Mouse (Mus musculus): ENCODE data around the gene Coasy. TPM values are rescaled to one million over a fixed set of nuclear protein-coding genes. Genes with fewer than 3 reads are reported as not detected.

Gene Coasy
- total RNA-seq, 2 experiments from 2014 or later, result 22.5 to 24.1 TPM

DNA sequence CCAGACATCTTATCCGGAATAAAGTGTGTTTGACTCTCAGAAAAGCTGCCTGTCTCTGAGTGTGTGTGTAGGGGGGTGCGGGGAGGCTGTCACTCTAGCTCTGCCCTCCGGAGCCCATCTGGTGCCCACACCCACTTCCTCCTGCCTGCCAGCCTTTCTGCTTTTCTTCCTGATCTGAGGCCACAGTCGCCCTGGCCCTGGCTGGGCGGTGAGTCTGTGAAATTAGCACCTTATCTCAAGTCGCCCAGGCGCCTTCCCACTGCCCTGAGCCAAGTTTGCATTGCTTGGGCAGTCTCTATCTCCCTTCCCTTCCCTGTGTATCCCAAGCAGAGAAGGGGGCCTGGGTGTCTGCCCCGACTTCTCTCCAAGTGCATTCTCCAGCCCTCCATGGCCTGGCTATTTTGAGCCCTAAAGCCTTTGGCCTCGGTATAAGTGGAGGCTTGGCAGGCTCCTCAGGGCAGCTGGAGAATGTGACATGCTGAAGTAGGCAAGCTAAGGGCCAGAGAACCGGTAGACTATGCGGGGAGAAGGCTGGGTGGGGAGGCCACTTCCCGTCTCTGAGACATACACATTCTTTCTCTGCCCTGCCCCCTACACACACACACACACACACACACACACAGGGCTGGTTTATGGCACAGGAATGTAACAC lies 18.6 kb upstream of the Coasy start:
- Histone ChIP-seq H3K27ac (peak overlapping the region; percentile 80), H3K4me3 (no peak overlapping the region)
- intact Hi-C loops (cut with DNase I), result no loop called here
- DNase-seq (ENCODE audit: extremely low spot score in 1 of 2, low spot score in 2 of 2), result no peak
- TF ChIP-seq CTCF (IDR thresholded peaks at IDR 0.05), result no peak

DNA sequence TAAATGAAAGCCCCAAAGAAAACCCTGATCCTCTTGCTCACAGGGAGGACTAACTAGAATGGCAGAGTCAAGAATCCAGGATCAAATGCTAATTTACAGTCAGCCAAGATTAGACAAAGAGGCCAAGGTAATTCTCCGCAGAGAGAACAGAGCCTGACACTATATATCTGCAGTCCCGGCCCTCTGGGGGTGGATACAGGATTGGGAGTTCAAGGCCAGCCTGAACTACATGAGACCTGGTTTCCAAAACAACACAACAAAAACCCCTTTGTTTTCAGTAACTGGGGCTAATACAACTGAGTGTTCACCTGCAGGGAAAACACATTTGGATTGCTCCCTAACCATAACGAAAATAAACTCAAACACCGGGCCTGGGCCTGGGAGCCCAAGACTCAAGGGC lies 17.9 kb upstream of the Coasy start:
- intact Hi-C loops (cut with DNase I), result no loop called here
- TF ChIP-seq CTCF (IDR thresholded peaks at IDR 0.05), result no peak
- Histone ChIP-seq H3K27ac (no peak overlapping the region; the same call in none of the 2 replicates), H3K4me3 (no peak overlapping the region)
- no peak for DNase-seq (ENCODE audit: extremely low spot score in 1 of 2, low spot score in 2 of 2)

- H3K4me3 ChIP-seq, result no peak overlapping the region
- TF ChIP-seq CTCF (IDR thresholded peaks at IDR 0.05), result no peak
- intact Hi-C loops (cut with DNase I), result no loop called here
- DNase-seq (ENCODE audit: extremely low spot score in 1 of 2, low spot score in 2 of 2), result no peak
- no peak overlapping the region; the same call in 1 of the 2 replicates for H3K27ac ChIP-seq
Observed at GRCm38 (mm10) chr11:101065002-101065401, 17.4 kb upstream of the Coasy start.

- intact Hi-C loops (cut with DNase I), result loop anchor here (1.0 to 2.0 kb wide), 2 partner anchors 83 to 174 kb away; no protein-coding TSS in a partner anchor
- DNase-seq (ENCODE audit: extremely low spot score in 1 of 2, low spot score in 2 of 2), result peak; percentile 77 to 80
- TF ChIP-seq CTCF (IDR thresholded peaks at IDR 0.05), result peak; percentile 96
- H3K4me3 ChIP-seq, result peak overlapping the region; percentile 31; the same call in 1 of the 2 replicates
- H3K27ac ChIP-seq, result no peak overlapping the region
Observed at GRCm38 (mm10) chr11:101066549-101067412, 15.6 kb upstream of the Coasy start.

GRCm38 (mm10) chr11:101069391-101070188 lies 12.8 kb upstream of the Coasy start, which contains the start of gene Naglu:
TSS of gene Naglu (plus strand) at chr11:101070012.
- intact Hi-C loops (cut with DNase I), result no loop called here
- TF ChIP-seq CTCF (IDR thresholded peaks at IDR 0.05), result no peak
- DNase-seq (ENCODE audit: extremely low spot score in 1 of 2, low spot score in 2 of 2), result peak; percentile 93 to 95

DNA sequence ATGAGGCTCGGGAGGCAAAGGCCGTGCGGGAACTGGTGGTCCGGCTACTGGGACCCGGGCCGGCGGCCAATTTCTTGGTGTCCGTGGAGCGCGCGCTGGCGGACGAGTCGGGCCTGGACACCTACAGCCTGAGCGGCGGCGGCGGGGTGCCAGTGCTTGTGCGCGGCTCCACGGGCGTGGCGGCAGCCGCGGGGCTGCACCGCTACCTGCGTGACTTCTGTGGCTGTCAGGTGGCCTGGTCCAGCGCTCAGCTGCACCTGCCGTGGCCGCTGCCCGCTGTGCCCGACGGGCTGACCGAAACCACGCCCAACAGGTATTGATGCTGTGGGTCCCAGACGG lies 12.2 kb upstream of the Coasy start:
- no peak for DNase-seq (ENCODE audit: extremely low spot score in 1 of 2, low spot score in 2 of 2)
- Histone ChIP-seq H3K27ac (peak overlapping the region; percentile 89), H3K4me3 (peak overlapping the region; percentile 87)
- TF ChIP-seq CTCF (IDR thresholded peaks at IDR 0.05), result no peak
- intact Hi-C loops (cut with DNase I), result no loop called here

More at GRCm38 (mm10) chr11:101069391-101070188, 12.8 kb upstream of the Coasy start, which contains the start of gene Naglu:
- H3K27ac ChIP-seq, result peak within 1 kb of the TSS; percentile 89
- peak within 1 kb of the TSS; percentile 87 for H3K4me3 ChIP-seq

GRCm38 (mm10) chr11:101070987-101071386 lies 11.4 kb upstream of the Coasy start:
- TF ChIP-seq CTCF (IDR thresholded peaks at IDR 0.05), result no peak
- DNase-seq (ENCODE audit: extremely low spot score in 1 of 2, low spot score in 2 of 2), result no peak

GRCm38 (mm10) chr11:101071810-101072428 lies 10.4 kb upstream of the Coasy start:
- DNase-seq (ENCODE audit: extremely low spot score in 1 of 2, low spot score in 2 of 2), result no peak
- intact Hi-C loops (cut with DNase I), result no loop called here
- no peak overlapping the region for H3K27ac ChIP-seq
- no peak overlapping the region for H3K4me3 ChIP-seq
- TF ChIP-seq CTCF (IDR thresholded peaks at IDR 0.05), result no peak

More at GRCm38 (mm10) chr11:101070987-101071386, 11.4 kb upstream of the Coasy start:
- intact Hi-C loops (cut with DNase I), result no loop called here
- H3K4me3 ChIP-seq, result peak overlapping the region; percentile 87
- H3K27ac ChIP-seq, result no peak overlapping the region

DNA sequence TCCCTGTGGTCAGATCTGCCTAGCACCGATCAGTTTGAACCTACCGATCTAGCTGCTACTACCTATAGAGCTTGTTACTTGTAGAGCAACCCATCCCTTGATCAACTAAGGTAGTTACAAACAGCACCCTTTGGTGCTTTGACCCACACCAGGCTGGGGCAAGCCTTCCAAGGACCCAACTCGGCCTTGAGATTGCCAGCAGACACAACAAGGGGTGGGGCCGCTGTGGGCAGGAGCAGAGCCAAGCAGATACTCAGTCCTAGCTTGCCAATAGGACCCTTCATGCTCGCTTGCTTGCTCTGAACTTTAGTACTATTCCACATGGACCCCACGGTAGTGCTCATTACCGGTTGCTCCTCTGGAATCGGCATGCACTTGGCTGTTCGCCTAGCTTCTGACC lies 4.2 kb upstream of the Coasy start, which contains the start of gene Hsd17b1:
Hsd17b1 (plus strand) TSS at position 291 of the 400 bp plus-strand sequence.
- Histone ChIP-seq H3K4me3 (no peak within 1 kb of the TSS), H3K27ac (no peak within 1 kb of the TSS)
- no peak for DNase-seq (ENCODE audit: extremely low spot score in 1 of 2, low spot score in 2 of 2)
- no peak for TF ChIP-seq CTCF (IDR thresholded peaks at IDR 0.05)
- intact Hi-C loops (cut with DNase I), result no loop called here

- Histone ChIP-seq H3K27ac (no peak overlapping the region), H3K4me3 (no peak overlapping the region)
- intact Hi-C loops (cut with DNase I), result no loop called here
- no peak for DNase-seq (ENCODE audit: extremely low spot score in 1 of 2, low spot score in 2 of 2)
- TF ChIP-seq CTCF (IDR thresholded peaks at IDR 0.05), result no peak
Observed at GRCm38 (mm10) chr11:101079746-101080145, 2.6 kb upstream of the Coasy start.

DNA sequence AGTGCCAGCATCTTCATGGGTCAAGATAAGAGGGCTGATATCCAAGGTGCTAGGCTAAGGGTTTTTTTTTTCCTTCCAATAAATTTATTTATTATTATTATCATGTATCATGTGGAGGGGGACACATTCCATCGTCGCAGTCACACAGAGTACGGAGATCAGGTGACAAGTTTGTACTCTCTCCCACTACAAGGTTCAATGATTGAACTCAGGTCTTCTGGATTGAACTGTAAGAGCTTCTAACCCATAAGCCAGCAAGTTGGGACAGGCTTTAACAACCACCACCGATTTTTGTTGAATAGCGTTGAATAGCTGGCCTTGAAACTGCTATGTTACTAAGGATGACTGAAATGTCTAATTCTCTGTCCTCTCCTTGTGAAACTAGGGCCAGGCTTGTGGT lies 1.9 kb upstream of the Coasy start:
- no peak for TF ChIP-seq CTCF (IDR thresholded peaks at IDR 0.05)
- DNase-seq (ENCODE audit: extremely low spot score in 1 of 2, low spot score in 2 of 2), result no peak
- Histone ChIP-seq H3K27ac (no peak overlapping the region), H3K4me3 (no peak overlapping the region)
- intact Hi-C loops (cut with DNase I), result no loop called here
